Mouse (Mus musculus) 3134 (cell line): Measurements from ENCODE around the gene Rfx4.

ENCODE experiments used
- DNase-seq: peaks from one replicate; pipeline ENCODE4 v3.0.0-alpha.2; 2011; ENCODE audit warnings: low spot score; ENCODE audit not compliant: insufficient read length; ENCODE audit errors: extremely low read depth

Rfx4 gene

DNA sequence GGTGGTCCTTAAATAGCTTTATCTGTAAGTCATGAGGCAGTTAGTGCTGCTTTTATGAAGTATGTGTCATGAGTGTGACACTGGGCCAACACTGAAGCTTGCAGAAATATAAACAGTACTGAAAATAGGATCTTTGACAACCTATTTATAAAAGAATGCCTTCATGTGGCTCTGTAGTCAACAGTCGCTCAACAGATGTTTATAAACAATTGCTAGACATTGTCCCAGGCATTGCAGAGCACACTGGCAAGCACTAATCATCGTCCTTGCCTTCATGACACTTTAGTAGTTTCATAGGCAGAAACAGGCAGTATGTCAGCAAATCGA lies 193.8 kb downstream of the Rfx4 start:
- DNase-seq: no peak

- DNase-seq: no peak
Observed at GRCm38 (mm10) chr10:84950384-84950783, 194.5 kb downstream of the Rfx4 start.

- no peak for DNase-seq
Observed at GRCm38 (mm10) chr10:84954236-84954635, 198.4 kb downstream of the Rfx4 start.
